Mouse (Mus musculus): ENCODE results near the gene Tep1.
A peak's percentile ranks its signal among the peaks of the same experiment; 100 is the strongest.
"Not testable (repeated sequence)": the region's sequence is repeated elsewhere in the genome, so short reads cannot be mapped to it uniquely, and the experiment has no call there.

Tep1 gene

GRCm38 (mm10) chr14:50868211-50868610 lies 2.1 kb downstream of the Tep1 start:
- DNase-seq (ENCODE audit: low spot score) = no peak

- no peak for DNase-seq (ENCODE audit: low spot score)
Observed at GRCm38 (mm10) chr14:50866966-50867365, 3.4 kb downstream of the Tep1 start.

GRCm38 (mm10) chr14:50865005-50865404 lies 5.4 kb downstream of the Tep1 start:
- DNase-seq (ENCODE audit: low spot score) = not testable (repeated sequence)

GRCm38 (mm10) chr14:50862641-50863040 lies 7.7 kb downstream of the Tep1 start:
- DNase-seq (ENCODE audit: low spot score) = no peak

- DNase-seq (ENCODE audit: low spot score) = no peak
Observed at GRCm38 (mm10) chr14:50855788-50856187, 14.6 kb downstream of the Tep1 start.

- no peak for DNase-seq (ENCODE audit: low spot score)
Observed at GRCm38 (mm10) chr14:50837236-50837635, 33.1 kb downstream of the Tep1 start.

GRCm38 (mm10) chr14:50834435-50834834 lies 35.9 kb downstream of the Tep1 start:
- no peak for DNase-seq (ENCODE audit: low spot score)

- no peak for DNase-seq (ENCODE audit: low spot score)
Observed at GRCm38 (mm10) chr14:50833964-50834363, 36.4 kb downstream of the Tep1 start.

GRCm38 (mm10) chr14:50829878-50830277 lies 40.5 kb downstream of the Tep1 start:
- no peak for DNase-seq (ENCODE audit: low spot score)

GRCm38 (mm10) chr14:50826579-50826978 lies 43.8 kb downstream of the Tep1 start:
- no peak for DNase-seq (ENCODE audit: low spot score)

GRCm38 (mm10) chr14:50824219-50824618 lies 46.1 kb downstream of the Tep1 start:
- no peak for DNase-seq (ENCODE audit: low spot score)

GRCm38 (mm10) chr14:50823240-50823639 lies 47.1 kb downstream of the Tep1 start:
- no peak for DNase-seq (ENCODE audit: low spot score)

GRCm38 (mm10) chr14:50813060-50813459 lies 57.3 kb downstream of the Tep1 start:
- no peak for DNase-seq (ENCODE audit: low spot score)

- DNase-seq (ENCODE audit: low spot score) = peak; percentile 79
Observed at GRCm38 (mm10) chr14:50807487-50808072, 62.8 kb downstream of the Tep1 start, which contains the start of the genes Ccnb1ip1 and Parp2. Gene Ccnb1ip1 (minus strand): TSS chr14:50807732. Gene Parp2 (plus strand): TSS chr14:50807841.

- not testable (repeated sequence) for DNase-seq (ENCODE audit: low spot score)
Observed at GRCm38 (mm10) chr14:50806469-50806868, 63.9 kb downstream of the Tep1 start.

GRCm38 (mm10) chr14:50804683-50805082 lies 65.7 kb downstream of the Tep1 start:
- DNase-seq (ENCODE audit: low spot score) = no peak

- no peak for DNase-seq (ENCODE audit: low spot score)
Observed at GRCm38 (mm10) chr14:50802843-50803562, 67.4 kb downstream of the Tep1 start.

GRCm38 (mm10) chr14:50802441-50802840 lies 67.9 kb downstream of the Tep1 start:
- no peak for DNase-seq (ENCODE audit: low spot score)

GRCm38 (mm10) chr14:50799502-50800259 lies 70.7 kb downstream of the Tep1 start:
- DNase-seq (ENCODE audit: low spot score) = no peak

GRCm38 (mm10) chr14:50798512-50798911 lies 71.8 kb downstream of the Tep1 start:
- no peak for DNase-seq (ENCODE audit: low spot score)

- no peak for DNase-seq (ENCODE audit: low spot score)
Observed at GRCm38 (mm10) chr14:50796464-50796863, 73.9 kb downstream of the Tep1 start.

GRCm38 (mm10) chr14:50795965-50796364 lies 74.4 kb downstream of the Tep1 start:
- no peak for DNase-seq (ENCODE audit: low spot score)

Measured in spleen, adult 12 weeks (tissue).